Mouse (Mus musculus) B cell, adult 2 months (primary cell): Measurements from ENCODE around the gene Ninj1.

Source experiments
- DNase-seq, 2 experiments: peaks; one replicate each; pipeline ENCODE4 v3.0.0; 2022

The Ninj1 gene

GRCm38 (mm10) chr13:49234711-49235110 is 47.4 kb downstream of the Ninj1 start:
- peak; percentile 45 to 46 for DNase-seq

GRCm38 (mm10) chr13:49237617-49238016 is 50.3 kb downstream of the Ninj1 start:
- no peak for DNase-seq

GRCm38 (mm10) chr13:49238737-49239136 is 51.5 kb downstream of the Ninj1 start:
- no peak for DNase-seq

GRCm38 (mm10) chr13:49242321-49243065 is 55.2 kb downstream of the Ninj1 start:
- peak; percentile 85 to 89 for DNase-seq

- DNase-seq = no peak
Observed at GRCm38 (mm10) chr13:49243492-49243891, 56.2 kb downstream of the Ninj1 start.

GRCm38 (mm10) chr13:49245251-49245650 is 58.0 kb downstream of the Ninj1 start:
- no peak for DNase-seq
